Mouse (Mus musculus): Measurements from ENCODE around the gene Sptssb. TPM values are rescaled to one million over a fixed set of nuclear protein-coding genes. Genes with fewer than 3 reads are reported as not detected.

Sptssb gene
- total and polyA plus RNA-seq, 3 experiments = not detected

GRCm38 (mm10) chr3:69813005-69813695, 46.6 kb downstream of the Sptssb start:
- H3K27ac ChIP-seq (ENCODE audit: control insufficient read depth, low read depth, low read length) = no peak overlapping the region
- H3K9me3 ChIP-seq (replicated peaks; ENCODE audit: insufficient read depth, low read length) = no peaks in the 10 kb centered on the region
- H3K36me3 ChIP-seq (ENCODE audit: control insufficient read depth in 1 of 2, insufficient read depth in 2 of 2, low read length in 2 of 2) = no peaks in the 10 kb centered on the region
- TF ChIP-seq ZNF384 (IDR thresholded peaks at IDR 0.05; ENCODE audit: low read depth, low read length) = no peak
- no peak for TF ChIP-seq EP300 (IDR thresholded peaks at IDR 0.05; ENCODE audit: low read depth in 1 of 2, low read length in 2 of 2)
- TF ChIP-seq MAZ (IDR thresholded peaks at IDR 0.05; ENCODE audit: low read depth, low read length) = no peak
- TF ChIP-seq CHD2 (IDR thresholded peaks at IDR 0.05; ENCODE audit: low read length) = no peak
- no peak for TF ChIP-seq TCF12 (IDR thresholded peaks at IDR 0.05; ENCODE audit: low read depth, low read length)
- TF ChIP-seq SIN3A (IDR thresholded peaks at IDR 0.05; ENCODE audit: low read length) = no peak
- TF ChIP-seq GABPA (IDR thresholded peaks at IDR 0.05; ENCODE audit: low read depth, low read length) = no peak
- TF ChIP-seq ZC3H11A (IDR thresholded peaks at IDR 0.05; ENCODE audit: low read depth, low read length) = no peak
- no peak for TF ChIP-seq ELF1 (IDR thresholded peaks at IDR 0.05; ENCODE audit: low read depth, low read length)
- no peak for TF ChIP-seq CTCF (IDR thresholded peaks at IDR 0.05 in 2 of 3, conservative IDR thresholded peaks at IDR 0.05 in 1 of 3; ENCODE audit: control insufficient read depth in 1 of 3, insufficient read depth in 1 of 3, low read depth in 2 of 3, low read length in 3 of 3, poor library complexity in 1 of 3, severe bottlenecking in 1 of 3)
- no peak for TF ChIP-seq MXI1 (IDR thresholded peaks at IDR 0.05; ENCODE audit: low read depth, low read length)
- no peak for TF ChIP-seq POLR2A (IDR thresholded peaks at IDR 0.05; ENCODE audit: control insufficient read depth in 1 of 2, insufficient read depth in 1 of 2, low read depth in 1 of 2, low read length in 2 of 2, poor library complexity in 1 of 2)
- no peak for TF ChIP-seq HCFC1 (IDR thresholded peaks at IDR 0.05; ENCODE audit: low read depth, low read length)
- TF ChIP-seq MAFK (IDR thresholded peaks at IDR 0.05; ENCODE audit: borderline replicate concordance, low read depth, low read length) = no peak
- TF ChIP-seq RCOR1 (IDR thresholded peaks at IDR 0.05; ENCODE audit: low read depth, low read length) = no peak
- TF ChIP-seq USF2 (IDR thresholded peaks at IDR 0.05; ENCODE audit: borderline replicate concordance in 1 of 2, insufficient read depth in 1 of 2, low read depth in 1 of 2, low read length in 2 of 2) = no peak
- TF ChIP-seq ZMIZ1 (IDR thresholded peaks at IDR 0.05; ENCODE audit: low read depth, low read length) = no peak
- no peak for TF ChIP-seq SMC3 (IDR thresholded peaks at IDR 0.05; ENCODE audit: low read depth, low read length)
- no peak for TF ChIP-seq MYC (IDR thresholded peaks at IDR 0.05; ENCODE audit: low read depth, low read length)
- no peak for TF ChIP-seq TAL1 (IDR thresholded peaks at IDR 0.05; ENCODE audit: low read length)
- DNase-seq (ENCODE audit: low read depth, low spot score) = no peak
- H3K79me2 ChIP-seq (ENCODE audit: control insufficient read depth, insufficient read depth, low read length, poor library complexity) = no peaks in the 10 kb centered on the region
- no peak overlapping the region for H3K4me3 ChIP-seq (ENCODE audit: control insufficient read depth in 1 of 2, insufficient read depth in 1 of 2, low read depth in 2 of 2, low read length in 2 of 2)
- H3K27me3 ChIP-seq (ENCODE audit: control insufficient read depth in 1 of 2, insufficient read depth in 2 of 2, low read length in 2 of 2) = no peaks in the 10 kb centered on the region
- H3K9ac ChIP-seq (ENCODE audit: control insufficient read depth, low read depth, low read length, poor library complexity, severe bottlenecking) = no peak overlapping the region
- H3K4me1 ChIP-seq (ENCODE audit: control insufficient read depth in 1 of 2, insufficient read depth in 2 of 2, low read length in 2 of 2) = no peaks in the 10 kb centered on the region

- no peak overlapping the region for H3K4me3 ChIP-seq (ENCODE audit: control insufficient read depth in 1 of 2, insufficient read depth in 1 of 2, low read depth in 2 of 2, low read length in 2 of 2)
- H3K9ac ChIP-seq (ENCODE audit: control insufficient read depth, low read depth, low read length, poor library complexity, severe bottlenecking) = no peak overlapping the region
- no peaks in the 10 kb centered on the region for H3K36me3 ChIP-seq (ENCODE audit: control insufficient read depth in 1 of 2, insufficient read depth in 2 of 2, low read length in 2 of 2)
- no peak overlapping the region for H3K27ac ChIP-seq (ENCODE audit: control insufficient read depth, low read depth, low read length)
- H3K4me1 ChIP-seq (ENCODE audit: control insufficient read depth in 1 of 2, insufficient read depth in 2 of 2, low read length in 2 of 2) = no peaks in the 10 kb centered on the region
- no peak for DNase-seq (ENCODE audit: low read depth, low spot score)
- no peaks in the 10 kb centered on the region for H3K9me3 ChIP-seq (replicated peaks; ENCODE audit: insufficient read depth, low read length)
- TF ChIP-seq USF1 (IDR thresholded peaks at IDR 0.05; ENCODE audit: low read depth, low read length) (no peak), GABPA (IDR thresholded peaks at IDR 0.05; ENCODE audit: low read depth, low read length) (no peak), MEF2A (IDR thresholded peaks at IDR 0.05; ENCODE audit: extremely low read depth, insufficient replicate concordance, low read depth, low read length, poor library complexity, severe bottlenecking) (no peak), MAX (IDR thresholded peaks at IDR 0.05; ENCODE audit: low read length) (no peak), TCF12 (IDR thresholded peaks at IDR 0.05; ENCODE audit: low read depth, low read length) (no peak), MAZ (IDR thresholded peaks at IDR 0.05; ENCODE audit: low read depth, low read length) (no peak), NELFE (IDR thresholded peaks at IDR 0.05; ENCODE audit: low read depth, low read length) (no peak), NRF1 (IDR thresholded peaks at IDR 0.05; ENCODE audit: insufficient read depth, low read depth, low read length, poor library complexity, severe bottlenecking) (no peak), ZC3H11A (IDR thresholded peaks at IDR 0.05; ENCODE audit: low read depth, low read length) (no peak), ELF1 (IDR thresholded peaks at IDR 0.05; ENCODE audit: low read depth, low read length) (no peak), USF2 (IDR thresholded peaks at IDR 0.05; ENCODE audit: borderline replicate concordance in 1 of 2, insufficient read depth in 1 of 2, low read depth in 1 of 2, low read length in 2 of 2) (no peak), CTCF (IDR thresholded peaks at IDR 0.05 in 2 of 3, conservative IDR thresholded peaks at IDR 0.05 in 1 of 3; ENCODE audit: control insufficient read depth in 1 of 3, insufficient read depth in 1 of 3, low read depth in 2 of 3, low read length in 3 of 3, poor library complexity in 1 of 3, severe bottlenecking in 1 of 3) (no peak), ZKSCAN1 (IDR thresholded peaks at IDR 0.05; ENCODE audit: low read depth, low read length) (no peak), SIN3A (IDR thresholded peaks at IDR 0.05; ENCODE audit: low read length) (no peak), TAL1 (IDR thresholded peaks at IDR 0.05; ENCODE audit: low read length) (no peak), ETS1 (IDR thresholded peaks at IDR 0.05; ENCODE audit: low read depth, low read length) (no peak), MXI1 (IDR thresholded peaks at IDR 0.05; ENCODE audit: low read depth, low read length) (no peak), CHD2 (IDR thresholded peaks at IDR 0.05; ENCODE audit: low read length) (no peak), MAFK (IDR thresholded peaks at IDR 0.05; ENCODE audit: borderline replicate concordance, low read depth, low read length) (no peak)
- H3K27me3 ChIP-seq (ENCODE audit: control insufficient read depth in 1 of 2, insufficient read depth in 2 of 2, low read length in 2 of 2) = no peaks in the 10 kb centered on the region
- H3K79me2 ChIP-seq (ENCODE audit: control insufficient read depth, insufficient read depth, low read length, poor library complexity) = no peaks in the 10 kb centered on the region
Observed at GRCm38 (mm10) chr3:69812442-69812841, 47.3 kb downstream of the Sptssb start.
